Mouse (Mus musculus): ENCODE measurements around the gene Fbxl19. TPM values are rescaled to one million over a fixed set of nuclear protein-coding genes. Genes with fewer than 3 reads are reported as not detected.

Fbxl19 gene
- total and polyA plus RNA-seq, 3 experiments, result 22.4 to 31.7 (median 28.2) TPM

DNA sequence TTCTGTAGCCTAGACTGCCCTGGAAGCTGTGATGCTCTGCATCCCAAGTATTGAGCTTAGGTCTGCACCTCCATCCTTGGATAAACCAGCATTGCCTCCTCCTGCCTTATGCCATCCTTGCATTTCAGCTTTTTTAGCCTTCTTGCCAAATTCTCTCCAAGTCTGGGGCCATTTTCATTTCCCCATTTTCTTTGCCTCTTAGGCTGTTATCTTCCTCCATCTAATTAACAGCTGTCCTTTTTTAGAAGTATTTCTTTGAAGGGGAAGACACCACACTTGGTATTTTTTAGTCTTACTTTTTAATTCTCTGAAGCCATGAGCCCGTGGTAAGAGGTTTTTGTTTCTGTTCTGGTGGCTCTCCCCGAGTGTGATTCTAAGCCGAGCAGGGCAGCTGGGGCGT lies 19.3 kb downstream of the Fbxl19 start:
- peaks cover 37 to 65% of the 10 kb centered on the region in 2 experiments for H3K36me3 ChIP-seq (replicated peaks in 1 of 2; ENCODE audit: control insufficient read depth in 1 of 2, insufficient read depth in 1 of 2, low read length in 1 of 2)
- dilution Hi-C loops (cut with MboI; ENCODE audit: extremely low pct_ligation_motif_present, extremely low pct_unique_long_range_greater_than_20kb, low sequenced_read_pairs), result no loop called here
- no peak overlapping the region for H3K27ac ChIP-seq (ENCODE audit: insufficient read depth, low read depth)

GRCm38 (mm10) chr7:127765756-127766155 lies 21.4 kb downstream of the Fbxl19 start:
- H3K4me1 ChIP-seq (ENCODE audit: control insufficient read depth in 1 of 2, insufficient read depth in 2 of 2), result peaks cover 0 to 42% of the 10 kb centered on the region in 2 experiments; a peak in 3 of 4 replicates
- dilution Hi-C loops (cut with MboI; ENCODE audit: extremely low pct_ligation_motif_present, extremely low pct_unique_long_range_greater_than_20kb, low sequenced_read_pairs), result no loop called here

More for the DNA sequence above, 19.3 kb downstream of the Fbxl19 start:
- Histone ChIP-seq H3K27me3 (replicated peaks) (no peaks in the 10 kb centered on the region), H3K4me2 (ENCODE audit: insufficient read depth, low read depth, poor library complexity, severe bottlenecking) (no peak overlapping the region), H3K79me2 (replicated peaks; ENCODE audit: control insufficient read depth, extremely low read depth, insufficient read depth, poor library complexity, severe bottlenecking) (no peaks in the 10 kb centered on the region), H3K4me3 (replicated peaks in 1 of 3; ENCODE audit: low read depth in 2 of 3, low read length in 2 of 3, poor library complexity in 1 of 3) (no peak overlapping the region), H3K9me3 (replicated peaks; ENCODE audit: low read length) (no peaks in the 10 kb centered on the region), H3K9ac (ENCODE audit: insufficient read depth, low read depth) (no peak overlapping the region), H3K4me1 (ENCODE audit: control insufficient read depth in 1 of 2, insufficient read depth in 2 of 2) (peaks cover 0 to 48% of the 10 kb centered on the region in 2 experiments; a peak in 3 of 4 replicates)
- in situ Hi-C loops (cut with MboI; ENCODE audit: low pct_ligation_motif_present, low pct_unique_long_range_greater_than_20kb, low sequenced_read_pairs), result loop anchor here (5.0 to 25.0 kb wide), 2 partner anchors 401 to 661 kb away; no protein-coding TSS in a partner anchor
- TF ChIP-seq MEF2A (IDR thresholded peaks at IDR 0.05; ENCODE audit: borderline replicate concordance, low read depth, low read length) (no peak), MAFK (IDR thresholded peaks at IDR 0.05; ENCODE audit: insufficient replicate concordance, low read length) (no peak), UBTF (IDR thresholded peaks at IDR 0.05; ENCODE audit: low read depth, low read length) (no peak), PAX5 (IDR thresholded peaks at IDR 0.05; ENCODE audit: low read length) (no peak)
- DNase-seq (ENCODE audit: extremely low read depth), result no peak

GRCm38 (mm10) chr7:127766851-127767609 lies 22.7 kb downstream of the Fbxl19 start:
- no peak for DNase-seq (ENCODE audit: extremely low read depth)
- H3K9me3 ChIP-seq (replicated peaks; ENCODE audit: low read length), result no peaks in the 10 kb centered on the region
- no peak overlapping the region for H3K27ac ChIP-seq (ENCODE audit: insufficient read depth, low read depth)
- H3K4me1 ChIP-seq (ENCODE audit: control insufficient read depth in 1 of 2, insufficient read depth in 2 of 2), result peaks cover 0 to 49% of the 10 kb centered on the region in 2 experiments; a peak in 3 of 4 replicates
- in situ Hi-C loops (cut with MboI; ENCODE audit: low pct_ligation_motif_present, low pct_unique_long_range_greater_than_20kb, low sequenced_read_pairs) (loop anchor here (25.0 kb wide), 1 partner anchor 405 kb away; no protein-coding TSS in a partner anchor), dilution Hi-C loops (cut with MboI; ENCODE audit: extremely low pct_ligation_motif_present, extremely low pct_unique_long_range_greater_than_20kb, low sequenced_read_pairs) (no loop called here)
- H3K4me2 ChIP-seq (ENCODE audit: insufficient read depth, low read depth, poor library complexity, severe bottlenecking), result no peak overlapping the region
- H3K36me3 ChIP-seq (replicated peaks in 1 of 2; ENCODE audit: control insufficient read depth in 1 of 2, insufficient read depth in 1 of 2, low read length in 1 of 2), result peaks cover 31 to 55% of the 10 kb centered on the region in 2 experiments
- no peak overlapping the region for H3K9ac ChIP-seq (ENCODE audit: insufficient read depth, low read depth)
- H3K4me3 ChIP-seq (replicated peaks in 1 of 3; ENCODE audit: low read depth in 2 of 3, low read length in 2 of 3, poor library complexity in 1 of 3), result no peak overlapping the region
- peaks cover 14% of the 10 kb centered on the region for H3K79me2 ChIP-seq (replicated peaks; ENCODE audit: control insufficient read depth, extremely low read depth, insufficient read depth, poor library complexity, severe bottlenecking)
- H3K27me3 ChIP-seq (replicated peaks), result no peaks in the 10 kb centered on the region
- TF ChIP-seq USF1 (IDR thresholded peaks at IDR 0.05; ENCODE audit: low read depth, low read length), result no peak
- TF ChIP-seq JUND (conservative IDR thresholded peaks at IDR 0.05; ENCODE audit: low read depth, low read length), result no peak
- TF ChIP-seq EP300 (IDR thresholded peaks at IDR 0.05; ENCODE audit: low read length), result no peak
- TF ChIP-seq UBTF (IDR thresholded peaks at IDR 0.05; ENCODE audit: low read depth, low read length), result no peak
- TF ChIP-seq ZC3H11A (IDR thresholded peaks at IDR 0.05; ENCODE audit: low read depth, low read length), result no peak
- no peak for TF ChIP-seq ZNF384 (IDR thresholded peaks at IDR 0.05; ENCODE audit: low read depth, low read length)
- no peak for TF ChIP-seq RCOR1 (conservative IDR thresholded peaks at IDR 0.05; ENCODE audit: low read depth, low read length)
- no peak for TF ChIP-seq MYC (IDR thresholded peaks at IDR 0.05; ENCODE audit: low read depth, low read length)
- TF ChIP-seq ELF1 (IDR thresholded peaks at IDR 0.05; ENCODE audit: low read depth, low read length), result no peak
- TF ChIP-seq MEF2A (IDR thresholded peaks at IDR 0.05; ENCODE audit: borderline replicate concordance, low read depth, low read length), result no peak
- no peak for TF ChIP-seq TBP (conservative IDR thresholded peaks at IDR 0.05; ENCODE audit: low read depth, low read length)
- TF ChIP-seq NRF1 (IDR thresholded peaks at IDR 0.05; ENCODE audit: low read depth, low read length), result no peak
- no peak for TF ChIP-seq KAT2A (IDR thresholded peaks at IDR 0.05; ENCODE audit: insufficient replicate concordance, low read length)
- no peak for TF ChIP-seq TCF12 (IDR thresholded peaks at IDR 0.05; ENCODE audit: low read depth, low read length)
- no peak for TF ChIP-seq SIN3A (IDR thresholded peaks at IDR 0.05; ENCODE audit: low read length)
- TF ChIP-seq CTCF (conservative IDR thresholded peaks at IDR 0.05 in 1 of 2, IDR thresholded peaks at IDR 0.05 in 1 of 2; ENCODE audit: low read depth in 2 of 2, low read length in 2 of 2), result no peak
- no peak for TF ChIP-seq BHLHE40 (IDR thresholded peaks at IDR 0.05; ENCODE audit: low read depth, low read length)

More at GRCm38 (mm10) chr7:127765756-127766155, 21.4 kb downstream of the Fbxl19 start:
- Histone ChIP-seq H3K79me2 (replicated peaks; ENCODE audit: control insufficient read depth, extremely low read depth, insufficient read depth, poor library complexity, severe bottlenecking) (peaks cover 10% of the 10 kb centered on the region), H3K27me3 (replicated peaks) (no peaks in the 10 kb centered on the region), H3K4me3 (replicated peaks in 1 of 3; ENCODE audit: low read depth in 2 of 3, low read length in 2 of 3, poor library complexity in 1 of 3) (no peak overlapping the region), H3K27ac (ENCODE audit: insufficient read depth, low read depth) (no peak overlapping the region), H3K9me3 (replicated peaks; ENCODE audit: low read length) (no peaks in the 10 kb centered on the region), H3K4me2 (ENCODE audit: insufficient read depth, low read depth, poor library complexity, severe bottlenecking) (no peak overlapping the region), H3K36me3 (replicated peaks in 1 of 2; ENCODE audit: control insufficient read depth in 1 of 2, insufficient read depth in 1 of 2, low read length in 1 of 2) (peaks cover 37 to 58% of the 10 kb centered on the region in 2 experiments), H3K9ac (ENCODE audit: insufficient read depth, low read depth) (no peak overlapping the region)
- in situ Hi-C loops (cut with MboI; ENCODE audit: low pct_ligation_motif_present, low pct_unique_long_range_greater_than_20kb, low sequenced_read_pairs), result loop anchor here (25.0 kb wide), 1 partner anchor 403 kb away; no protein-coding TSS in a partner anchor
- no peak for DNase-seq (ENCODE audit: extremely low read depth)
- no peak for TF ChIP-seq CHD2 (IDR thresholded peaks at IDR 0.05; ENCODE audit: low read length)
- TF ChIP-seq SMC3 (IDR thresholded peaks at IDR 0.05; ENCODE audit: low read depth, low read length), result no peak
- no peak for TF ChIP-seq GABPA (IDR thresholded peaks at IDR 0.05; ENCODE audit: insufficient replicate concordance, low read depth, low read length)
- no peak for TF ChIP-seq ETS1 (conservative IDR thresholded peaks at IDR 0.05; ENCODE audit: low read depth, low read length)
- no peak for TF ChIP-seq ZNF384 (IDR thresholded peaks at IDR 0.05; ENCODE audit: low read depth, low read length)
- TF ChIP-seq ZKSCAN1 (IDR thresholded peaks at IDR 0.05; ENCODE audit: borderline replicate concordance, low read depth, low read length), result no peak
- no peak for TF ChIP-seq MYC (IDR thresholded peaks at IDR 0.05; ENCODE audit: low read depth, low read length)
- TF ChIP-seq MAZ (IDR thresholded peaks at IDR 0.05; ENCODE audit: low read depth, low read length), result no peak
- no peak for TF ChIP-seq SIN3A (IDR thresholded peaks at IDR 0.05; ENCODE audit: low read length)
- TF ChIP-seq CHD1 (IDR thresholded peaks at IDR 0.05; ENCODE audit: low read depth, low read length), result no peak
- no peak for TF ChIP-seq MAFK (IDR thresholded peaks at IDR 0.05; ENCODE audit: insufficient replicate concordance, low read length)
- no peak for TF ChIP-seq IRF4 (IDR thresholded peaks at IDR 0.05; ENCODE audit: low read depth, low read length)
- TF ChIP-seq E2F4 (IDR thresholded peaks at IDR 0.05; ENCODE audit: insufficient replicate concordance, low read depth, low read length), result no peak

Data from CH12.LX (cell line).